Mouse (Mus musculus) gastrocnemius, adult 2 months (tissue): ENCODE results near the gene Zfp993. TPM values are rescaled to one million over a fixed set of nuclear protein-coding genes. Genes with fewer than 3 reads are reported as not detected.
"Not testable (repeated sequence)": the region's sequence is repeated elsewhere in the genome, so short reads cannot be mapped to it uniquely, and the experiment has no call there.

Experiments used
- DNase-seq: peaks from one replicate; pipeline ENCODE4 v3.0.0; 2022
- H3K27ac ChIP-seq: fragments of 200-600 bp; 2 replicates; pipeline ENCODE4 v1.8.1; 2022; ENCODE audit warnings: mild to moderate bottlenecking
- H3K4me3 ChIP-seq: fragments of 200-600 bp; 2 replicates; pipeline ENCODE4 v1.8.1; 2022; ENCODE audit warnings: mild to moderate bottlenecking, moderate library complexity
- intact Hi-C: fragments of 180-260 bp; cut with DNase I; formaldehyde crosslinking; loops from one replicate; pipeline ENCODE4 v1.15.1; 2025
- long read RNA-seq, 2 experiments: library from polyadenylated mRNA; stranded (forward); transcript quantifications; one replicate each; pipeline ENCODE4 v2.0.0; 2021
- total RNA-seq, 2 experiments: library from RNA; stranded (reverse); gene quantifications; 2 replicates each; pipeline ENCODE4 v1.2.3; 2021

Gene Zfp993
- total RNA-seq = 1 to 10 TPM; 1.6 to 2.5 TPM
- long read RNA-seq, experiment 1, partial matches to known transcripts = 0 of 1 reads
- long read RNA-seq, experiment 1, other reads (novel, unspliced or antisense) = 1 of 1 reads
- long read RNA-seq, experiment 2 = 0 reads

- intact Hi-C loops, H3K4me3 ChIP-seq, DNase-seq, H3K27ac ChIP-seq: not testable (repeated sequence)
These were observed at the start of gene Zfp993 for GRCm38 (mm10) chr4:146610774-146611400. Gene Zfp993 (plus strand): TSS chr4:146610961.

DNA sequence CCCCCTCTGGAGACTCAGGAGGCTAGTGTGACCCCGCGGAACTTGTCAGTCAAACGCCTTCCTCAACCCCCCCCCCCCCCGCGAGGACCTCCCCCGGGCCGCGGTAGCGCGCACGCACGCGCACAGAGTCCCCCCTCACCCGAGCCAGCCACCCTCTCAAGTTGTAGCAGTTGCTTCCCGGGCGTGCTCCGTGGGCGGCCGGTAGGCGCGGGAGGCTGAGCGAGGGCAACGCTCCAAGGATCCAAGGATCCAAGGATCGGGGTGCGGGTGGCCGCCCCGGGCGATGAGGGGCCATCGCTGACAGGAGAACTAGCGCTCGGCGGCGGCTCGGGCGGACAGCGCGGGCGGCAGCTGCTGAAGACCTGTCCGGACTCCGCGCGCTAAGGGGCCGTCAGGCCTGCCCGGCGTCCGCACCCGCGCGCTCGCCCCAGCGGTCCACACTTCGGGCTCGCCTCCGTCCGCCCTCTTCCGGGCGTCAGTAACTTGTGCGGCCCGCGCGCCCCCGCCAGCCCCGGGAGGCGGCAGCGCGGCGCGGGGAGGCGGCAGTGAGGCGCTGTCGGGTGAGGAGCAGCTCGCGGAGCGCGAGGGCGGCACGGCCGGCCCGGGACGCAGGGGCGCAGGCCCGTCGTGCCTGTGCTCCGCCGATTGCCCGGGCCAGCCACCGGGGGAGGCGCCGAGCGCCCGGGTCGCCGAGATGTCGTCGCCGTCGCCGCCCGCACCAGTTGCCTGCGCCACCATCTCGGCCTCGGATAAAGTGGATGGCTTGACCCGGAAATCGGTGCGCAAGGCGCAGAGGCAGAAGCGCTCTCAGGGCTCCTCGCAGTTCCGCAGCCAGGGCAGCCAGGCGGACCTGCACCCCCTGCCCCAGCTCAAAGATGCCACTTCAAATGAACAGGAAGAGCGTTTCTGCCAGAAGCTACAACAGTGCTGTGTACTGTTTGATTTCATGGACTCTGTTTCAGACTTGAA lies 30.6 kb upstream of the Zfp993 start:
- H3K4me3 ChIP-seq, H3K27ac ChIP-seq, intact Hi-C loops, DNase-seq: not testable (repeated sequence)

- H3K27ac ChIP-seq, intact Hi-C loops, DNase-seq: not testable (repeated sequence)
- peak overlapping the region; percentile 42 for H3K4me3 ChIP-seq
These were observed 7.0 kb upstream of the Zfp993 start for GRCm38 (mm10) chr4:146603578-146604399.

DNA sequence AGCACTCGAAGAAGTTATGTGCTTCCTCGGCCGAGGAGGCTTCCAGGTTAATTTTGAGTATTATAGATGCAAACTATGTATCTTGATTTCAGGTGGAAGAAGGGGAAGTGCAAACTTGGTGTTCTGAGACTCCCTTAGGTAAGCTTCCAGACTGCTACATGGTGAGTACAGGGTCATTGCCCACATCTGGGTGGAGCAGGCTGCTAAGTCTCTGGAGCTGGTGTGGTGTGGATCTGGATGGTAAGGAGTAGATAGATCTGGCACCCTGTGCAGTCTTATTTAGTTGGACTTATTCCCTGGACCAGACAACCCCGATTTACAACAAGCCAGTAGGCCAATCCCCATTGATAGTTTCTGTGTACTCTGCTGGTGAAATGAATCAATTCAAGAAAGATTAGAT lies 33.6 kb downstream of the Zfp993 start:
- intact Hi-C loops, DNase-seq, H3K27ac ChIP-seq, H3K4me3 ChIP-seq: not testable (repeated sequence)

DNA sequence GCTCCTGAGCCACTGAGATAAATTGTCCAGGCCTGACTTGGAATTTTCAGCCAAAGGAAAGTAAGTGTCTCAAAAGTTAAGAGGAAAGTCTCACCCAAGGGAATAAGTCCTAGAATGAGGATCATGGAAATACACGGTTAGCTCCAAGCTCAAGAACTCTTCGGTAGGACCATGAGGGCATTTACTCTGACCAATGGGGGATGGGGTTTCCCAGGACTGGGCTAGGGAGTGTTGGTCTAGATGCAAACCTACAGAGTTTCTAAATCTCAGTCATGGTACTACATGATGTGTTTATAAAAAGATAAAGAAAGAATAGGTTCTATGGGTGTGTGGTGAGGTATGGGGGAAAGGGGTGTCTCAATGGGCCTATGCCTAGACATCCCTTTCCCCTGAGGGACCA lies 38.9 kb downstream of the Zfp993 start:
- DNase-seq, intact Hi-C loops, H3K27ac ChIP-seq, H3K4me3 ChIP-seq: not testable (repeated sequence)

GRCm38 (mm10) chr4:146650115-146650514 lies 39.4 kb downstream of the Zfp993 start:
- intact Hi-C loops, DNase-seq, H3K27ac ChIP-seq: not testable (repeated sequence)

DNA sequence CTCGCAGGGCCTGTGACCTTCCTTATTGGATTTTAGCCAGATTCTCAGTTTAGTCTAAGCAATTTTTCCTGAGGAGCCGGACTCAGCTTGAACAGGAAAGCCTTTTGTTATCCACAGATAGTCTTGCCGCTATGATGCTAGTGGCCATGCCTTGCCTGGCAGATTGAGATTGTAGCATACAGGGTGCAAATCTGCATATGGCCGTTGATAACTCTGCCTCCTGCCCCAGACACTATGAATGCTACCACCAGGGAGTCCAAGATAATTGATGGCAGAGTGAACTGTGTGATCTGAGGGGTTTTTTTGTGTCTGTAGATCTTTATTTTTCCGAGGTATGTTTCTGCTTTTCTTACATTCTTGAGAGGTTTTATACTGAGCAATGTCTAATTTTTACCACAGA lies 39.9 kb downstream of the Zfp993 start:
- H3K27ac ChIP-seq, DNase-seq, H3K4me3 ChIP-seq, intact Hi-C loops: not testable (repeated sequence)

More at GRCm38 (mm10) chr4:146650115-146650514, 39.4 kb downstream of the Zfp993 start:
- not testable (repeated sequence) for H3K4me3 ChIP-seq

Other genes with a start within 250 kb of the Zfp993 start
- under 1 TPM; 0.43 to 0.64 TPM for gene Zfp992, start 161.9 kb upstream of the Zfp993 start, total RNA-seq
- gene Zfp981, start 108.9 kb upstream of the Zfp993 start, total RNA-seq = under 1 TPM in 1 of 2 experiments, not detected in 1; 0.33 TPM